Mouse (Mus musculus): ENCODE measurements at regions not wholly inside any gene's neighbourhood (a gene's known extent, or its start where the extent isn't known, plus 50 kb on each side); places are given as distances from the start of the nearest gene placed in this dataset.

GRCm38 (mm10) chr3:156414431-156415427 lies 146.9 kb upstream of the Negr1 start:
- TF ChIP-seq CTCF (IDR thresholded peaks at IDR 0.05) (no peak), EP300 (IDR thresholded peaks at IDR 0.05; ENCODE audit: insufficient read depth, low read depth, low read length) (no peak), POLR2A (IDR thresholded peaks at IDR 0.05; ENCODE audit: insufficient read depth, low read depth, low read length) (no peak)

Measured in heart, adult 2 months (tissue).